Mouse (Mus musculus) thymus, postnatal 0 days (tissue): Measurements from ENCODE around the gene Ddx39b. TPM values are rescaled to one million over a fixed set of nuclear protein-coding genes. Genes with fewer than 3 reads are reported as not detected.

Experiments
- DNase-seq: peaks from one replicate; pipeline ENCODE4 v3.0.0-alpha.2; 2015; ENCODE audit warnings: low spot score
- polyA plus RNA-seq: library from polyadenylated mRNA; unstranded; fragments of >200 nt; fragmentation: Nextera tagmentation; extraction: Ambion mirVana; gene quantifications from 2 replicates; pipeline ENCODE4 v1.2.1, GENCODE M21; 2015

Ddx39b gene
- polyA plus RNA-seq, 1 experiment from 2014 or later: 423 TPM

- peak; percentile 65 for DNase-seq
Observed at GRCm38 (mm10) chr17:35242015-35242941, 732 bp downstream of the Ddx39b start.

DNA sequence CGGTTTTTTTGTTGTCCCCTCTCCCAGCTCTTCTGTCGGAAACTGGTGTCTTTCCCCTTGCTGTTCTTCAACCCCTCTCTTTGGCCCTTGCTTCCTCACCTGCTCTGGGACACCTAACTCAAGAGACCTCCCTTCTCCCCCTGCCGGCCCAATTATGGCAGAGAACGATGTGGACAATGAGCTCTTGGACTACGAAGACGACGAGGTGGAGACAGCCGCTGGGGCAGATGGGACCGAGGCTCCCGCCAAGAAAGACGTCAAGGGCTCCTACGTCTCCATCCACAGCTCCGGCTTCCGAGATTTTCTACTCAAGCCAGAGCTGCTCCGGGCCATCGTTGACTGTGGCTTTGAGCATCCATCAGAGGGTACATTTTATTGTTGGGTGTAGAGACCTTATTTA lies 1.5 kb downstream of the Ddx39b start:
- DNase-seq: peak; percentile 43

- no peak for DNase-seq
Observed at GRCm38 (mm10) chr17:35244999-35245398, 3.5 kb downstream of the Ddx39b start.

GRCm38 (mm10) chr17:35245731-35246623 lies 4.4 kb downstream of the Ddx39b start:
- peak; percentile 66 for DNase-seq

- no peak for DNase-seq
Observed at GRCm38 (mm10) chr17:35247144-35247543, 5.6 kb downstream of the Ddx39b start.

DNA sequence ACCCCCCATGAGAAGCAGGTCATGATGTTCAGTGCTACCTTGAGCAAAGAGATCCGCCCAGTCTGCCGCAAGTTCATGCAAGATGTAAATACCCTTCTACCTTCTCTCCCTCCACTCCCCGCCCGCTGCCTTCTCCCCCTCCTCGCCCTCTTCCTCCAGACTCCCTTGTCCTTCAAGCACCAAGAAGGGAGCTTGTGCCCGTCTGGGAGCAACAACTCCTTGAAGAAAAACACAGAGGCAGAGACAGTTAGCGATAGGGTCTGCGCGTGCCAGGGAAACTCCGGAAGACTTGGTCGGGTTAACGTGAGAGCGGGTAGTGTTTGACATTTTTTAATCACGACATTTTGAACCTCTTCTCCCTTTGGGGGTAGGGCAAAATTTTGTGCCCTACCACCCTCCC lies 7.4 kb downstream of the Ddx39b start:
- DNase-seq: no peak

DNA sequence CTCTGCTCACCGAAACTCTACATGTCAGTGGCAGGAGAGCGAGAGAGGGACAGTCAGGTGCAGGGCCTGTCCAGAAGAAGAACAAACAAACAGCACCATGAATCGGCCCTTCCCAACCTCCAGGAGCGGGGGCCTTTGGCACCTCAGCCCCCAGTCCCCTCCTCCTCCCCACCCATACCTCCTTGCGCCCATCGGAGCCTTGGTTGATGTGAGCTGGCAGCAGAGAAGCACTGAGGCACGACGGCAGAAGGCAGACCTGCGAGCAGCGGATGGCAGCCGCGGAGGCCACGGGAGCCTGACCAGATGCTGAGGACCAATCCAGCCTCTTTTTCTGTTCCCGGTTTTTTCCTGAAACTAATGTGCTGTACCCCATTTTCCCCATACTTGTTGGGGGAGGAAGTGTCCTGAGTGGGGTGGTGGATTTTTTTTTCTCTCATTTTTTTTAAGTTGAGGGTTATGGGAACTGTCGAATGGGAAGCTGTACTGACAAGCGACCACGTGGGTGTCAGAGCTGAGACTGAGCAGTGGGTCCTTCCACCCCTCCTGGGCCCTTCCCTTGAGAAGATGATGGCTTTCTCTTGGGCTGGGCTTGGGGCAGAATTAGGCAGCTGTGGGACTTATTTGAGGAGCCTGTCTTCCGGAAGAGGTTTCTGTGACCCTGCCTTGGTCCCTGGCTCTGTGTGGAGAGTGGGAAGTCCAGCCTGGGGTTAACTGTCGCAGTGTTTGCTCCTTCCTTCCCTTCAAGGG lies 8.1 kb downstream of the Ddx39b start:
- DNase-seq: no peak

GRCm38 (mm10) chr17:35250348-35251120 lies 9.0 kb downstream of the Ddx39b start:
- no peak for DNase-seq

GRCm38 (mm10) chr17:35251162-35251719 lies 9.7 kb downstream of the Ddx39b start:
- no peak for DNase-seq

DNA sequence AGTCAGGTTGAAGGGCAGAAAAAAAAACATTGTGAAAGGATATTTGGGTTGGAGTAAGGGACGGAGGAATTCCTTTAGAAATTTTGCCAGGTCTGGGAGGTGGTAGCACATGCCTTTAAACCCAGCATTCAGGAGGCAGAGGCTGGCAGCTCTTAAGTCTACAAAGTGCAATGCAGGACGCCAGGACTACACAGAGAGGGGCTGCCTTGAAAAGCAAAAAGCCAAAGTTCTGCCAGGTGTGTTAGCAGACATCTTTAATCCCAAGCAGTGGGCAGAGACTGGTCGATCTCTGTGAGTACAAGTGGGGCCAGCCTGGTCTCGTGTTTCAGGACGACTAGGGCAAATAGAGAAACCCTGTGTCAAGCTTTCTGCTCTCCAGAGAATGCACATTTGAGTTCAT lies 10.4 kb downstream of the Ddx39b start:
- no peak for DNase-seq

GRCm38 (mm10) chr17:35252619-35253292 lies 11.2 kb downstream of the Ddx39b start:
- DNase-seq: no peak

DNA sequence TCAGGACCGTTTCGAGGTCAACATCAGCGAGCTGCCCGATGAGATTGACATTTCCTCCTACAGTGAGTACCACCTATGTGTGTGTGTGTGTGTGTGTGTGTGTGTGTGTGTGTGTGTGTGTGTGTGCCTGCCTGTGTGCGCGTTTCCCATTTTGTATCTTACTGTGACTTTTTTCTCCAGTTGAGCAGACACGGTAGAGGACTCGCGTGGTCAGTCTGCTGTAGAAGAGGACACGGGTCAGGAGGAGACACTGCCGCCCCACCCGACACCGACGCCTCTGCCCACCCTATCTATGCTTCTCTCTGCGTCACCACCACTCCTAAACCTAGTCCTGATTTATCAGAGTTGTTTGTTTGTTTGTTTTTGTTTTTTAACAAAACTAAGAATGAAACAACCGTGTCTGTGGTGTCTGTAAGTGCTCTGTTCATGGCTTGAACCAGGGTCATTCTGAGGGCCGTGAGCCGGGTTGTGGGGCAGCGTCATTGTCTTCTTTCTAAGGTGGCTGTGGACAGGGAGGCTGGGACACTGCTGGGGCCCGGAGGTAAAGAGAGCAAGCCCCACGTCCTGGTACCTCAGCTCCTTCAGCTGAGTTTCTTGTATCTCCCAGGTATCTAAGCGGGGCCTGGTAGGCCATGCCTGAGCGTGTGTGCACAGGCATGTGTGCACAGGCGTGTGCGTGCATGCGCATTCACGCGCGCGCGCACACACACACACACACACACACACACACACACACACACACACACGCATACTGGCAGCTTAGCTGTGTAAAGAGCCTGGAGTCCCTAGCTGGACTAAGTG lies 11.9 kb downstream of the Ddx39b start:
- no peak for DNase-seq

DNA sequence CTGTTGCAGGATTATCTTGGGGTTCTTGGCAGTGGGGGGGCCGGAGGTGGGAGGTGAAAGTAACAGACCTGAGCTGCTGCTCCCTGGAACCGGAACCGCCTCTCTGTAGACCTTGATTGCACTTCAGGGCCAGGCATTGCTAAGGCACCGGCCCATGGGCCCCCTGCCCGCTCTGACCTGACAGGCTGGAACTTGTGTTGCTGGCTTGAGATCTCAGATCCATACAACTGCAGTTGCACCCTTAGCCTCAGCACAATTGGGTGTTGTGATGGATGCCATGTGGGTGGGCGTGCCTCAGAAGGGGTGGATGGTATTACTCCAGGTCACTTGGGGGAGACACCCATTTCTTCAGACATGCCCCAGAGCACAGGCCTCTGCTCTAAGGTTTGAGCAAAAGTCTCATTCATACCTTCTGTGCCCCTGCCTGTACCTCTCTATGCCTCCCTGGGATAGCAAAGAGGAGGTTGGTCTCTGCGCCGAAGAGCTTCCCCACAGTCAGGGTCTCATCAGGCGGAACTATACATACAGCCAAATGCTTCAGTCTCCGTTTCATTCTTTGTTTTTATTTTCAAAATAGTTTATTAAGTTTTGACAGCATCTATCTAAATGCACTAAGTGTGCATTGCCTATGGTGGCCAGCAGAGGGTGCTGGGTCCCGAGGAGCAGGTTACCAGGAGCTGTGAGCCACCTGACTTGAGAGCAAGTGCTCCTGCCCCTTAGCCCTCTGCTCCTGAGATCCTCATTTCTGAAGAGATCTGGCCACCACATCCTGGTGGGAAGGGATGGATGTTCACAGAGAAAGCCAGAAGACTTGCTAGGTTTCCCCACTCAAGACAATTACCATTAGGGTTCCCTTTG lies 12.9 kb downstream of the Ddx39b start:
- peak; percentile 68 for DNase-seq

DNA sequence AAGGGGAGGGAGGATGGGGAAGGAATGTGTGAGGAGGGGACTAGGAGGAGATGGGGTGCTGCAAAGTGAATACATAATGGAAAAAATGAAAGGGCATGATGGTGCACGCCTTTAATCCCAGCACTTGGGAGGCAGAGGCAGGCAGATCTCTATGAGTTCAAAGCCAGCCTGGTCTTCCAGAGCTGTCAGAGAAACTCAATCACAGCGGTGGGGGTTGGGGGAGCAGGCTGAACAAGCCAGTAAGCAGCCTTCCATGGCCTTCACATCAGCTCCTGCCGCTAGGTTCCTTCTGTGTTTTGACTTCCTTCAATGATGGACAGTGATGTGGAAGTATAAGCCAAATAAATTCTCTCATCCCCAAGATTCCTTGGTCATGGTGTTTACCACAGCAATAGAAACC lies 13.8 kb downstream of the Ddx39b start:
- no peak for DNase-seq

GRCm38 (mm10) chr17:35255704-35256103 lies 14.2 kb downstream of the Ddx39b start:
- no peak for DNase-seq

DNA sequence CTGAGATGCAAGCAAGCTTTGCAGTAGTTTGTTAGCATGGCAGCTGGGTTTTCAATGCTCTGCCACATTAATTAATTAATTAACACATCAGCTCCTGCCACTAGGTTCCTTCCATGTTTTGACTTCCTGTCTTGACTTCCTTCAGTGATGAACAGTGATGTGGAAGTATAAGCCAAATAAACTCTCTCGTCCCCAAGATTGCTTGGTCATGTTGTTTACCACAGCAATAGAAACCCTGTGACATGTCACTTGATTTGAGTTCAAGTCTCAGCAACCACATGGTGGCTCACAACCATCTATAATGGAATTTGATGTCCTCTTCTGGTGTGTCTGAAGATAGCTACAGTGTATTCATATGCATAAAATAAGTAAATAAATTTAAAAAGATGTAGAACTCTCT lies 15.8 kb downstream of the Ddx39b start:
- no peak for DNase-seq

GRCm38 (mm10) chr17:35257824-35258491 lies 16.4 kb downstream of the Ddx39b start:
- DNase-seq: peak; percentile 94
